In the genomic region with DNA sequence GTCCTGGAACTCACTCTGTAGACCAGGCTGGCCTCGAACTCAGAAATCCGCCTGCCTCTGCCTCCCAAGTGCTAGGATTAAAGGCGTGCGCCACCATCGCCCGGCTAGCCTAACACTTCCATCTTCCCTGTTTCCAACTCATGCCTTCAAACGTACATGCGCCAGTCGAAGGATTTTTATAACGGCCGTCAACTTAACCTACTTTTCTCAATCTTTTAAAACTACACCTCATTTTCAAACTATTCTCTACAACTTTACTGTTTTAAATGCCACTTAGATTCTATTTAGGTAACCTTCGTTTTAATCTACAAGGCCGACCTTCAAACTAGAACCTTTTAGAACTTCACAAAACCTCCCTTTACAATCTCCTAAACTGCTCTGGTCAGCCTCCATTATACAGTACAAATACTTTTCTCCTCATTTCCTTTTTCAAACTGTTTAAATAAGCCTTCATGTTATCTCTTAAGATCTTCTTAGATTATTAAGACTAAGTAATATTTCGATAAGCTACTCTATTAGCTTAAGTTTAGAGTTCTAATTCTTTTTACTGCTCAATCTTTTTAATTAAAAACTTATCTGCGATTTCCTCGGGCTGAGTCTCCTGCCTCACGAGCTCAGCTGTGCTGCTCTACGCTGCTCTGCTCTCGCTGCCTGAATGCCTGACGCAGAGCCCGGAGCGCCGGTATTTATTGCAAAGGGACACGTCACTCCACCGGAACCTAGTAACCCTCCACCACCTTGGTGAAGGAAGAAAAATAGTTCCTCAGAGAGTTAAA, we compare ENCODE assay signal across 7 mouse cellular contexts. TPM values are rescaled to one million over a fixed set of nuclear protein-coding genes. Genes with fewer than 3 reads are reported as not detected.
DNase-seq lines count a peak whose midpoint lies in the region; ATAC-seq lines count a peak whose summit lies in the region.

No protein-coding gene starts in this region.

- no peak for ATAC-seq in embryonic facial prominence, embryonic 11.5 days (replicated peaks; ENCODE audit: insufficient number of reproducible peaks, low FRiP score, low TSS enrichment, low read depth)
- no peak for ATAC-seq in midbrain, embryonic 12.5 days (ENCODE audit: low FRiP score, low read depth)

- H3K4me2 ChIP-seq in embryonic facial prominence, embryonic 11.5 days (ENCODE audit: low read depth, low read length): peak overlapping the region; percentile 91
- H3K4me2 ChIP-seq in midbrain, embryonic 12.5 days (replicated peaks): peak overlapping the region; percentile 91

- peak overlapping the region; percentile 93 for H3K9ac ChIP-seq in embryonic facial prominence, embryonic 11.5 days (replicated peaks; ENCODE audit: low read length)
- peak overlapping the region; percentile 99 for H3K9ac ChIP-seq in midbrain, embryonic 12.5 days (replicated peaks)

- no peaks in the 10 kb centered on the region for H3K27me3 ChIP-seq in embryonic facial prominence, embryonic 11.5 days (ENCODE audit: control insufficient read depth, insufficient read depth, low read length)
- H3K27me3 ChIP-seq in limb, embryonic 10.5 days (ENCODE audit: low read depth, poor library complexity, severe bottlenecking): no peaks in the 10 kb centered on the region
- H3K27me3 ChIP-seq in midbrain, embryonic 12.5 days: no peaks in the 10 kb centered on the region

- under 1% methylated on average over 25 of the region's 25 CpGs for WGBS in embryonic facial prominence, embryonic 11.5 days
- WGBS in limb, embryonic 10.5 days: under 1% methylated on average over 25 of the region's 25 CpGs
- WGBS in midbrain, embryonic 12.5 days: under 1% methylated on average over 25 of the region's 25 CpGs

- H3K36me3 ChIP-seq in embryonic facial prominence, embryonic 11.5 days (replicated peaks; ENCODE audit: control insufficient read depth, insufficient read depth, low read depth, low read length): peaks cover 13% of the 10 kb centered on the region
- peaks cover 39% of the 10 kb centered on the region for H3K36me3 ChIP-seq in limb, embryonic 10.5 days
- peaks cover 16% of the 10 kb centered on the region for H3K36me3 ChIP-seq in midbrain, embryonic 12.5 days

- H3K9me3 ChIP-seq in embryonic facial prominence, embryonic 11.5 days (replicated peaks; ENCODE audit: control insufficient read depth, low read length): no peaks in the 10 kb centered on the region
- no peaks in the 10 kb centered on the region for H3K9me3 ChIP-seq in limb, embryonic 10.5 days (replicated peaks)
- H3K9me3 ChIP-seq in midbrain, embryonic 12.5 days: no peaks in the 10 kb centered on the region

- H3K4me3 ChIP-seq in embryonic facial prominence, embryonic 11.5 days (ENCODE audit: low read depth, low read length): peak overlapping the region; percentile 96
- peak overlapping the region; percentile 92 for H3K4me3 ChIP-seq in limb, embryonic 10.5 days
- peak overlapping the region; percentile 81 for H3K4me3 ChIP-seq in midbrain, embryonic 12.5 days

- DNase-seq in adrenal gland, postnatal 25 days: peak; percentile 94
- peak; percentile 99 for DNase-seq in embryonic facial prominence, embryonic 11.5 days (ENCODE audit: low spot score)
- DNase-seq in heart, adult 11 months: peak; percentile 99
- DNase-seq in kidney, adult 18-20 months: peak; percentile 98
- peak; percentile 97 for DNase-seq in limb, embryonic 10.5 days (ENCODE audit: low spot score)
- DNase-seq in skeletal muscle tissue, adult 2 months (ENCODE audit: low read depth, low spot score): peak; percentile 97

- peak overlapping the region; percentile 98 for H3K27ac ChIP-seq in embryonic facial prominence, embryonic 11.5 days (replicated peaks; ENCODE audit: low read depth, low read length)
- peak overlapping the region; percentile 100 for H3K27ac ChIP-seq in limb, embryonic 10.5 days
- H3K27ac ChIP-seq in midbrain, embryonic 12.5 days (replicated peaks): peak overlapping the region; percentile 100

- peaks cover 7% of the 10 kb centered on the region for H3K4me1 ChIP-seq in embryonic facial prominence, embryonic 11.5 days (ENCODE audit: control insufficient read depth, insufficient read depth, low read length)
- H3K4me1 ChIP-seq in limb, embryonic 10.5 days: peaks cover 52% of the 10 kb centered on the region
- peaks cover 42% of the 10 kb centered on the region for H3K4me1 ChIP-seq in midbrain, embryonic 12.5 days

RNA-seq across cellular contexts. Expression of a gene that starts 31.0 kb away (rescaled TPM):
- 104 and 120 TPM in 2 replicates for total RNA-seq in adrenal gland, postnatal 25 days (2021)
- polyA plus RNA-seq in embryonic facial prominence, embryonic 11.5 days (2014; fragmentation: Nextera tagmentation; extraction: Ambion mirVana): 53.9 and 55.0 TPM in 2 replicates
- 71.6 and 78.5 TPM in 2 replicates for polyA plus RNA-seq in limb, embryonic 10.5 days (2016; fragmentation: Nextera tagmentation; extraction: Ambion mirVana)
- polyA plus RNA-seq in midbrain, embryonic 12.5 days (2016; fragmentation: Nextera tagmentation; extraction: Ambion mirVana): 63.6 and 68.4 TPM in 2 replicates
